Mouse (Mus musculus): ENCODE data around the gene Hsp90aa1. TPM values are rescaled to one million over a fixed set of nuclear protein-coding genes. Genes with fewer than 3 reads are reported as not detected.

The Hsp90aa1 gene
- polyA plus RNA-seq, 1 experiment = 253 TPM

DNA sequence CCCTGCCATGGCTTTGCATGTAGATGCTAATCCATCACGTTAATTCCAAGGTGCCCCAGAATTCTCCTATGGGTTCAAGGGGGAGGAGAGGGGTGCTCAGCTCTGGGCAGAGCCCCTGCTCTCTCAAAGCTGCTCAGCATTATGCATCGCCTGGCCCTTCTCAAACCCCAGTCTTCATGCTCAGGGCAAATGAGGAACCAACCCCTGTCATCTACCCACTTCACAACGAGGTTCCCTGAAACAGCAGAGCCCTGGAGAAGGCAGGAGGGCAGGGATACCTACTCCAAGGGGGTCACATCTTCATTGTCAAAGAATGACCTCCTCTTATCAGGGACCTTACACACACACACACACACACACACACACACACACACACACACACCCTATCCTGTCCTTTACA, 20.6 kb downstream of the Hsp90aa1 start:
- Histone ChIP-seq H3K36me3 (ENCODE audit: control insufficient read depth, insufficient read depth) (peaks cover 16% of the 10 kb centered on the region), H3K79me2 (ENCODE audit: control insufficient read depth, insufficient read depth) (no peaks in the 10 kb centered on the region), H3K4me3 (ENCODE audit: insufficient read depth, poor library complexity, severe bottlenecking) (no peak overlapping the region), H3ac (ENCODE audit: control insufficient read depth, insufficient read length, low read depth) (no peak overlapping the region), H3K27me3 (ENCODE audit: control insufficient read depth, insufficient read depth, insufficient read length) (no peaks in the 10 kb centered on the region), H3K79me3 (ENCODE audit: low read depth) (no peaks in the 10 kb centered on the region)
- TF ChIP-seq USF1 (IDR thresholded peaks at IDR 0.05; ENCODE audit: low read depth) (no peak), MYOG (IDR thresholded peaks at IDR 0.05; ENCODE audit: control insufficient read depth, extremely low read depth, insufficient read length) (no peak), CTCF (IDR thresholded peaks at IDR 0.05; ENCODE audit: control insufficient read depth, insufficient read depth, insufficient read length) (no peak), FOSL1 (IDR thresholded peaks at IDR 0.05; ENCODE audit: insufficient read depth, low read length, poor library complexity, severe bottlenecking) (no peak), CEBPB (IDR thresholded peaks at IDR 0.05; ENCODE audit: low read depth) (no peak), MAX (IDR thresholded peaks at IDR 0.05) (no peak), MYOD1 (IDR thresholded peaks at IDR 0.05; ENCODE audit: control insufficient read depth, insufficient read length, low read depth) (no peak)

DNA sequence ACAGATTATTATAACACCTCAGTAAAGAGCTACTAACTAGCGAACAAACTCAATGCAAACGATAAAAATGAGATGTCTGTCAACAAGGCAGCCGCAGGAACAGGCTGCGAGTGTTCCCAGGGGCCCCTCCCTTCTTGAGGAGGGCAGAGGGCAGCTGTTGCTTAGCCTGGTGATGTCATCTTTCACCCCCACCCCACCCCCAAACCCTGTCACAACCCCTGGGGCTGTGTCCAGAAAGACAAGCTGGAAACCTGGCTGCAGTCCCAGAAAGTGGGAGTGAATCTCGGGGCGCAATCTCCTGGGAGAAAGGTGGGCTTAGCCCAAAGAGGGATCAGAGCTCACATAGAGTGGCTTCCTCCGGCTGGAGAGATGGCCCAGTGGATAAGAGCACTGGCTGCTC, 21.3 kb downstream of the Hsp90aa1 start:
- Histone ChIP-seq H3K79me3 (ENCODE audit: low read depth) (no peaks in the 10 kb centered on the region), H3K27me3 (ENCODE audit: control insufficient read depth, insufficient read depth, insufficient read length) (no peaks in the 10 kb centered on the region)

DNA sequence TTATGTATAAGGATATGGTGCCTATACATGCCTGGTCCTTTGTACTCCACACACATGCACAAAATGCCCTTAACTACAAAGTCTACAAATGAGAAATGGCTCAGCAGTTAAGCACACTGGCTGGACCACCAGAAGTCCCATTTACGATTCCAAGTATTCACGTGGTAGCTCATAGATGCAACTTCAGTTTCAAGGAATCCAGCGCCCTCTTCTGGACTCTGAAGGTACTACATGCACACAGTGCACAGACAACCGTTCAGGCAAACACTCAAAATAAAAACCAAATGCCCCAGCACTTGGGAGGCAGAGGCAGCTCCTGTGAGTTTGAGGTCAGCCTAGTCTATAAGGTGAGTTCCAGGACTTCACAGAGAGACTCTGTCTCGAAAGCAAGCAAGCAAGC, 28.3 kb downstream of the Hsp90aa1 start:
- TF ChIP-seq MAX (IDR thresholded peaks at IDR 0.05) (no peak), USF1 (IDR thresholded peaks at IDR 0.05; ENCODE audit: low read depth) (no peak), FOSL1 (IDR thresholded peaks at IDR 0.05; ENCODE audit: insufficient read depth, low read length, poor library complexity, severe bottlenecking) (no peak), MYOG (IDR thresholded peaks at IDR 0.05; ENCODE audit: control insufficient read depth, extremely low read depth, insufficient read length) (no peak), CTCF (IDR thresholded peaks at IDR 0.05; ENCODE audit: control insufficient read depth, insufficient read depth, insufficient read length) (no peak), MYOD1 (IDR thresholded peaks at IDR 0.05; ENCODE audit: control insufficient read depth, insufficient read length, low read depth) (no peak), CEBPB (IDR thresholded peaks at IDR 0.05; ENCODE audit: low read depth) (no peak)
- Histone ChIP-seq H3K36me3 (ENCODE audit: control insufficient read depth, insufficient read depth) (no peaks in the 10 kb centered on the region), H3K27me3 (ENCODE audit: control insufficient read depth, insufficient read depth, insufficient read length) (no peaks in the 10 kb centered on the region), H3K79me3 (ENCODE audit: low read depth) (no peaks in the 10 kb centered on the region), H3ac (ENCODE audit: control insufficient read depth, insufficient read length, low read depth) (no peak overlapping the region), H3K4me3 (ENCODE audit: insufficient read depth, poor library complexity, severe bottlenecking) (no peak overlapping the region), H3K79me2 (ENCODE audit: control insufficient read depth, insufficient read depth) (no peaks in the 10 kb centered on the region)

More for the DNA sequence above, 21.3 kb downstream of the Hsp90aa1 start:
- Histone ChIP-seq H3K79me2 (ENCODE audit: control insufficient read depth, insufficient read depth) (no peaks in the 10 kb centered on the region), H3K4me3 (ENCODE audit: insufficient read depth, poor library complexity, severe bottlenecking) (no peak overlapping the region), H3ac (ENCODE audit: control insufficient read depth, insufficient read length, low read depth) (no peak overlapping the region), H3K36me3 (ENCODE audit: control insufficient read depth, insufficient read depth) (peaks cover 9% of the 10 kb centered on the region)
- TF ChIP-seq USF1 (IDR thresholded peaks at IDR 0.05; ENCODE audit: low read depth) (no peak), CEBPB (IDR thresholded peaks at IDR 0.05; ENCODE audit: low read depth) (no peak), MYOD1 (IDR thresholded peaks at IDR 0.05; ENCODE audit: control insufficient read depth, insufficient read length, low read depth) (no peak), CTCF (IDR thresholded peaks at IDR 0.05; ENCODE audit: control insufficient read depth, insufficient read depth, insufficient read length) (no peak), MYOG (IDR thresholded peaks at IDR 0.05; ENCODE audit: control insufficient read depth, extremely low read depth, insufficient read length) (no peak), MAX (IDR thresholded peaks at IDR 0.05) (no peak), FOSL1 (IDR thresholded peaks at IDR 0.05; ENCODE audit: insufficient read depth, low read length, poor library complexity, severe bottlenecking) (no peak)

DNA sequence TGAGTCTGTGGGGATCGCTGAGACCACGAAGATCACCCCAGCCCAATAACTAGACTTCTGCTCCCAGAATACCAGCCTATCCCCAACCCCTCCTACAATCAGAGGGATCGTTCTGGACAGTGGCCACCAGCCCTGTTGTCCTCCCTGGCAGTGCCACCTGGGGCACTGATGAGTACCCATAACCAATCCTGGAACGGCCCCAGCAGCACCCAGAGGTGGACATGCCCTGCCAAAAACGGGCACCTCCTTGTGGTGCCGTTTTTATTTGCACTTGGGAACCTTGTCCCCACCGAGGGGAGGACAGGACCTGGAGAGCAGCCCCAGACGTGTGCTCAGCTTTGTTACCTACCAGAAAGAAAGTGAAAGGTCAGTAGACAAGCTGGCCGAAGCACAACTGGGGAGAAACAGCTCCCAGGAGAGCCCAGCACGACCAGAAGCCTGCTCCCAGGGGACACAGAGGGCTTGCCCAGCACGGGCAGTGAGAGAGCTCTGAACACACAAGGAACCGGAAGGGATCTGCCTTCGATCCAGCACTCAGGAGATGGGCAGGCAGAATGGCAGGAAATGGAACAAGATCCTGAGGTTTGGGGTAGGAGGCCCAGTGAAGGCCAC, 35.0 kb downstream of the Hsp90aa1 start:
- no peak overlapping the region for H3ac ChIP-seq (ENCODE audit: control insufficient read depth, insufficient read length, low read depth)
- H3K79me3 ChIP-seq (ENCODE audit: low read depth) = no peaks in the 10 kb centered on the region
- no peak overlapping the region for H3K4me3 ChIP-seq (ENCODE audit: insufficient read depth, poor library complexity, severe bottlenecking)
- peaks cover 56% of the 10 kb centered on the region for H3K36me3 ChIP-seq (ENCODE audit: control insufficient read depth, insufficient read depth)
- TF ChIP-seq MYOG (IDR thresholded peaks at IDR 0.05; ENCODE audit: control insufficient read depth, extremely low read depth, insufficient read length) (no peak), MAX (IDR thresholded peaks at IDR 0.05) (no peak), FOSL1 (IDR thresholded peaks at IDR 0.05; ENCODE audit: insufficient read depth, low read length, poor library complexity, severe bottlenecking) (no peak), CTCF (IDR thresholded peaks at IDR 0.05; ENCODE audit: control insufficient read depth, insufficient read depth, insufficient read length) (no peak), MYOD1 (IDR thresholded peaks at IDR 0.05; ENCODE audit: control insufficient read depth, insufficient read length, low read depth) (no peak), USF1 (IDR thresholded peaks at IDR 0.05; ENCODE audit: low read depth) (no peak), CEBPB (IDR thresholded peaks at IDR 0.05; ENCODE audit: low read depth) (no peak)
- H3K27me3 ChIP-seq (ENCODE audit: control insufficient read depth, insufficient read depth, insufficient read length) = no peaks in the 10 kb centered on the region
- H3K79me2 ChIP-seq (ENCODE audit: control insufficient read depth, insufficient read depth) = no peaks in the 10 kb centered on the region

DNA sequence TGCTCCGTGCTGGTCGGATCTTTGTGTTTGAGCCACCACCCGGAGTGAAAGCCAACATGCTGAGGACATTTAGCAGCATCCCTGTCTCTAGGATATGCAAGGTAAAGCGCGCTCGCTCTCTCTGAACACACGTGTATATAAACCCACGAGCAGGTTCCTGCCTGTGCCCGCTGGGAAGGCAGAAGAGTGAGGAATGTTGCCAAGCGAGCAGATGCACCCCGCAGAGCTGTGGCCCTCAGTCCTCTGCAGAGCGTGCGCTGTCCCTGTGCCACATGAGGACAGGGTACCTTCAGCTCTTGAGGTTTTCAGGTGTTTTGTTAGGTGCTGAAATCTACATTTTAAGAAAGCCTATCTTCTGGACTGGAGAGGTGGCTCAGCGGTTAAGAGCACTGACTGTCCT, 40.8 kb downstream of the Hsp90aa1 start:
- no peaks in the 10 kb centered on the region for H3K79me2 ChIP-seq (ENCODE audit: control insufficient read depth, insufficient read depth)
- no peaks in the 10 kb centered on the region for H3K79me3 ChIP-seq (ENCODE audit: low read depth)
- H3K36me3 ChIP-seq (ENCODE audit: control insufficient read depth, insufficient read depth) = peaks cover 94% of the 10 kb centered on the region
- H3ac ChIP-seq (ENCODE audit: control insufficient read depth, insufficient read length, low read depth) = no peak overlapping the region
- TF ChIP-seq CTCF (IDR thresholded peaks at IDR 0.05; ENCODE audit: control insufficient read depth, insufficient read depth, insufficient read length) (no peak), MYOG (IDR thresholded peaks at IDR 0.05; ENCODE audit: control insufficient read depth, extremely low read depth, insufficient read length) (no peak), FOSL1 (IDR thresholded peaks at IDR 0.05; ENCODE audit: insufficient read depth, low read length, poor library complexity, severe bottlenecking) (no peak), MAX (IDR thresholded peaks at IDR 0.05) (no peak), MYOD1 (IDR thresholded peaks at IDR 0.05; ENCODE audit: control insufficient read depth, insufficient read length, low read depth) (no peak), CEBPB (IDR thresholded peaks at IDR 0.05; ENCODE audit: low read depth) (no peak), USF1 (IDR thresholded peaks at IDR 0.05; ENCODE audit: low read depth) (no peak)
- no peak overlapping the region for H3K4me3 ChIP-seq (ENCODE audit: insufficient read depth, poor library complexity, severe bottlenecking)
- no peaks in the 10 kb centered on the region for H3K27me3 ChIP-seq (ENCODE audit: control insufficient read depth, insufficient read depth, insufficient read length)

All from C2C12 (cell line).